Mouse (Mus musculus) telencephalon, adult 2 months (tissue): ENCODE data around the gene Tcf3.
A peak's percentile ranks its signal among the peaks of the same experiment; 100 is the strongest.

Source experiments
- DNase-seq: peaks from one replicate; pipeline ENCODE4 v3.0.0-alpha.2; 2011; ENCODE audit warnings: low read depth, low spot score

The Tcf3 gene

DNA sequence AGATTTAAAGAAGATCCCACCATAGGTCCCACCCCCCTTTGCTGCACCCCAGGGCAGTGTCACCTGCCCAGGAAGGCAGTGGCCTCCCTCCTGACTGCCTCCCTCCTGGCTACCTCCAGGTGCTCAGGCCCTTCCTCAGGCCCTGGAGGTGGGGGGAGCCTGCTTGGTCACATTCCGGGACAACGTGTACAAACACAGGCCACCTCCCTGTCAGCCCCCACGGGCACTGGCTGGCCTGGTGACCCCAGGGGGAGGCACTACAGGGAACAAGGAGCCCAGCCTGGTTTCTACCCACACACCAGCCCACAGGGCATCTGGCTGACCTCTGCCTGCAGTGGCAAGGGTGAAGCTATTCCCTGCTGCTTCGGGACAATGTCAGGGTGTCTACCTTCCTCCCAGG lies 4.5 kb upstream of the Tcf3 start:
- DNase-seq = no peak

DNA sequence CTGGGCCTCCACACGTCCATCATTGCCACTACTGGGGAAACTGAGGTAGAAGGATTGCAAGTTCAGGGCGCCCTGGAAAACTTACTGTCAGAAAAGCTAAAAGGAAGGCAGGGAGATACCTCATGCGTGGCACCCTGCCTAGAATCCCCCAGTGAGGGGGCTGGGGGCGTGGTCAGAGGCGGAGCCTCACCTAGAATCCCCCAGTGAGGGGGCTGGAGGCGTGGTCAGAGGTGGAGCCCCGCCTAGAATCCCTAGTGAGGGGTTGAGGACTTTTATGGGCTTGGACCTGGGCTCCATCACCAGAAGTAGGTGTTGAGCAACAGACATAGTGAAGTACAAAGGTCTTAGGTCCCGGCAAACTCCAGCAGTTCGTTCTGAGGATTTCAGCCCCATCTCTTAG lies 2.8 kb upstream of the Tcf3 start:
- no peak for DNase-seq

DNA sequence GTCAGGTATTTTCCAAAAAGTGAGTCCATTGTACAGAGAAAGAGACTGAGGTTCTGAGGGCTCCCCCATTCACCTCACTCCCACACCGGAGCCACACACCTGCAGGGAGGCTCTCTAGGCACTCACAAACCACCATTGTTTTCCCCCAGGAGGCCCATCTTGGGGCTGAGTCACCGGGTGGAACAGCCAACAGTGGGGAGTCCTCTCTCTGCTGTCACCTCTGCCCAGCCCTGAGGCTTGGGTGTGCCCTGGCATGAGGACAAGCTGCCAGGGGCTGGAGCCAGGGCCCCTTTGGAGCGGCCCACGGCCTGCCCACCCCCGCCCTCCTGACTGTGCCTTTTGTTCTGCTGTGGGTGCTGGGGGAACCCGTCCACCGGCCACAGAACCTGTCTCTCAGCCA lies 2.3 kb upstream of the Tcf3 start:
- no peak for DNase-seq

DNA sequence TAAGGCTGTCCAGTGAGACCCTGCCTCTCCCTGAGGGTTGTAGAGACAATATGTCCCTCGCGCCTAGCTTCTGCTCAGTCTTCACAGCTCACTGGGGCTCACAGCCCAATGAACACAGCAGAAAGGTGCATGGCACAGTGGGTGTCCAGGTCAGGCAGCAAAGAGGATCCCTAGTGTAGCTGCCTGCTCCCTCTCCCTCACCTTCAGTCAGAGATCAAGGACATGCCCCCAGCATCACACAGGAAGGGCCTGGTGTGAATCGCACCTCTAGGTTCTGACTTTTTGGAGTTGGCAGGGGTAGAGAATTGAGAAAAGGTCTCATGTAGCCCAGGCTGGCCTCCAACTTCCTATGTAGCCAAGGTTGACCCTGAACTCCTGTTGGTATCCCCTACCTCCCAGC lies 1.4 kb upstream of the Tcf3 start:
- DNase-seq = no peak

DNA sequence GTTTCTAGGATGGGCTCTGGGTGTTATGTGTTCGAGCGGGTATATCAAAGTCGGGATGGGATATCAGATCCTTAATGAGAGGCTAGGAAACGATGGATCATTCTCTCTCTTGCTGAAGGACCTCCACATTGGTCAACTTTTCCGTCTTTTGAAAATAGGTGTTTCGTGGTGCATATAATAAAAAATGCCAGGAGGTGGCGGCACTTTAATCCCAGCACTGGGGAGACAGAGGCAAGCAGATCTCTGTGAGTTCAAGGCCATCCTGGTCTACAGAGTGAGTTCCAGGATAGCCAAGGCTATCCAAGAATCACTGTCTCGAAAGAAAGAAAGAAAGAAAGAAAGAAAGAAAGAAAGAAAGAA lies 766 bp upstream of the Tcf3 start:
- no peak for DNase-seq

DNA sequence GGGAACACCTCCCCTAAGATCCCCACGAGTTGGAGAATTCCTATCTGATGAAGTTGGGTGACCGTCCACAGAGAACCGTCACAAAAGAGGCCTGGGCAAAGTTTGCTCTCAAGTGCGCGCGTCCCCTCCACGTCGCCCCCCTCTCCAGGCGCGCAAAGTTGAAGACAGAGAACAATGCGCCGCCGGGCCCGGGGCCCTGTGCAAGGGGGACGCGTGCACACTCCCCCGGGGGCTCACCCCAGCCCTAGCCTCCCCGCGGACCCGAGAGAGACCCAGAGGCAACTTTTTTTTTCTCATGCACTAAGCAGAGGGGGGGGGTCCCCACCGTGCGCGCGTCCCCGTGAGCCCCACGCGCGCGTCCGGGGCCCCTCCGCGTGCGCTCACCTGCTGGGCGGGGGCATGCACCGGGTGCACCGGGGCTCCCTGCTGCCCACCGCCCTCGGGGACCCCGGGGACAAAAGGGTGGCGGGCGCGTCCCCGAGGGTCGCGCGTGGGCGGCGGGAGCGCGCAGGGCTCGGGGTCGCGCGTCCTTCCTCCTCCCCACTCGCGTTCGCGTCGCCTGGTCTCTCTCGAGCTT lies 423 bp downstream of the Tcf3 start:
- DNase-seq = no peak

DNA sequence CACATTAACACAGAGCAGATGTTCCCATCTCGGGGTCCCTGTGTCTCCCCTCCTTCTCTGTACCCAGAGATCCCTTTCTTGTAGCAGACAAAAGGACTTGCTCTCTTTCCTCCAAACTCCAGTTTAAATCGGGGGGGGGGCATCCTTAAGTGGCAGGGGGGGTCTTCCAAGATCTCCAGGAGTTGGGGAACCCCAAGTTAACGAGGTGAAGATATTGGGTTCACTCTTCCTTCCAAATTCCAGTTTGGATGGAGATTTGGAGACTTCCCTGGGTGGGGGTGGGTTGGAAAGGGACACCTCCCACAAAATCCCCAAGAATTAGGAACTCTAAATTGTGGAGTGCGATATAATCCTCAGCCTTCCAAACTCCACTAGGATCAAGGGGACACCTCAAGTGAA lies 1.1 kb downstream of the Tcf3 start:
- DNase-seq = no peak

DNA sequence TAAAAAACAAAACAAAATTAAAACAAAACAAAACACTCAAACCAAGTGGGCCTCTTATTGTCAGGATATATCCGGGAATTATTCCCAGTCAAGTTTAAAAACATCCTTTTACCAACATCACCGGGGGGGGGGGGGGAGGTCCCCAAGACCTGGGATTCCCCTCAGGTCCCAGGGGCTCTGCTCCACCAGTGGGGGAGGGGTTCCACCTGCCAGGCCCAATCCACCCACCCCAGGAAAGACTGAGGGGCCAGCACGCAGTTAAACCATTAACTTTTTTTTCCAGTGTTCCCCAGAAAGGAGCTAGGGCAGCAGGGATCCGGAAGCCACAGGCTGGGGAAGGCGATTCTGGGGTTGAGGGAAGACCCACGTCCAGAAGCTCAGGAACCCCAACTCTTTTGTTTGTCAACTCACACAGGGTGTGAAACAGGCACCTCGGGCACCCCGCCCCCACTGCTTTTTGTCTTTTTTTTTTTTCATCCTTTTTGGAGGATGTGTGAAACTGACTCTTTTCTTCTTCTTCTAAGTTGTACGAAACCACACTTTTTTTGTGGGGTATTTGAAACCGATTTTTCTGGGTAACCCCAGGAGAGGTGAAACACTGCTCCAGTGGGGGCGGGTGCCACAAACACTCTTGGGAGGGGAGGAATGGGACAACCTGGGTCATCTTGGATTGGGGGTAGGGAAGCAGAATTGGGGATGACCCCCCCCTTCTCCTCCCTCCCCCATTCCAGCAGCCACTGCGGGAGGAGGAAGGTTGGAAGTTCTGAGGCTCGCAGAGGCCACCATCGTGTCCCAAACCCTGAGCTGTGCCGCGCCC lies 1.7 kb downstream of the Tcf3 start:
- DNase-seq = no peak

DNA sequence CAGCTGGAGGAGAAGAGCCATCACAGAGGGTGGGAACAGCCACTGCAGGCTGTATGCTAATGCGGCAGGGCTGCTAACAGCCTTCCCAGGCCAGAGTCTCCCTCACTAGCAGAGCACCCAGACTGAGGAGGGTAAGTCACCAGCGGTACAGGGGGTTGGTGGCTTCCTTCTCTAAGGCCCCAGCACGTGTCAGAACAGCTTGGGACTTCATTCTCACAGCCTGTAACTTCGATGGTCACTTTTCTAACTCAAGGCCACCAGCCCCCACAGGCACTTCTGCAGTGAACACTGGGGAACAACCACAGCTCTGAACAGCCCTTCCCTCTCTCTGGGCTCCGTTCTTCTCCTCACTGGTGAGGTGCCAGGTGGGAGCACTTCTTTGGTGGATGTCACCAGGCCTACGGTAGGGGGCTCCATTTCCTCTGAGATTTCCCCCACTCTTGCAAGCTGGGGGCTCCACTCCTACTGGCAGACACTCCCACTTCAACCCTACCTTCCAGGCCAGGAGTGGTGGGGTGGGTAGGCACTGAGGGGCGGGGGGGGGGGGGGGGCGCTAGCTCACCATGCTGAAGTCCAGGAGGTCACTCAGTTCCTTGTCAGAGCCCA lies 3.0 kb downstream of the Tcf3 start:
- DNase-seq = no peak

DNA sequence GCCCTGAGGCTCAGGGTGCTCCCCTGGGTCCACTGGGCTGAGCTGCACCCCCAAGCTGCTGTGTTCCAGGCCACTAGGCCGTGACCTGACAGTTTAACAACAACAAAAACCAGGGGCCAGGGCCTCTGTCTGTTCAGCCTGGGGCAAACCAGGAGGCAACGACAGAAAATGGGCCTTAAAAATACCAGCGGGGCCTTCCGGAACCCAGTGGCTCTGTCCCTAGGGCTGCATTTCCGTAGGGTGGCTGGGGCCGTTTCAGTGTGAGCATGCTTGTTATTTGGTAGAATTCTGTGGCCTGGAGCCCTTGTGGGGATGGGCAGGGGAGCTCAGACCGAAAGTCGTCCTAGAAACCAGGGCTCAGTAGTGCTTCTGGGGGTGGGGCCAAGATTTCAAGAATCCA lies 3.6 kb downstream of the Tcf3 start:
- DNase-seq = no peak

DNA sequence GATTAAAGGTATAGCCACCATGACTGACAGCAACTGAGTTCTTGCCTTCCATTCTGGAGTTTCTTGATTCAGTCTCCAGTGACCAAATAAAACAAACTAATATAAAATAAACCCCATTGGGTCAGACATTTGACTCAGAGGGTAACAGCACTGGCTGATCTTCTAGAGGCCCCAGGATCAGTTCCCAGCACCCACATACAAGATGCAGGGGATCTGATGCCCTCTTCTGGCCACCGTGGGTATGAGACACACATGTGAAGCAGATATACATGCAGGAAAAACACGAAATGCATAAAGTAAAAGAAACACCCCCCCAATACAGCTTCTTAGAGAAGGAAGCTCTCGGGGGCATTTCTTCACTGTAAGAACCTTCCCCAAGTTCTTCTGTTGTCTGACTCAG lies 8.4 kb downstream of the Tcf3 start:
- no peak for DNase-seq

DNA sequence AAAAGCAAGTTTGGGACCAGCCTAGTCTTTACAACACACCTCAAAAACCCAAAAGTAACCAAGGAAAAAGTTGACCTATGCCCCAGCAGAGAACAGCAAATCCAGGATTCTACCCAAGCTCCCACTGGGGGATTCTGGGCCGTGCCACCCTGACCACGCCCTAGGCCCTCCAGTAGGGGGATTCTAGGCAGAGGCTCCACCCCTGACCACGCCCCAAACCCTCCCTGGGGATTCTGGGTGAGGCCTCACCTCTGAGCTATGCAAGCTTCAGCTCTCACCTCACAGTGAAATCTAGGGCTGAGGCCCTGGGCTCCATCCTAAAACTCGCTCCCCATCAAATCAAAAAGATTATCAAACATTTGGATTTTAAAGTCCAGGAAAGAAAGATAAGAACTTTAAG lies 9.9 kb downstream of the Tcf3 start:
- no peak for DNase-seq

DNA sequence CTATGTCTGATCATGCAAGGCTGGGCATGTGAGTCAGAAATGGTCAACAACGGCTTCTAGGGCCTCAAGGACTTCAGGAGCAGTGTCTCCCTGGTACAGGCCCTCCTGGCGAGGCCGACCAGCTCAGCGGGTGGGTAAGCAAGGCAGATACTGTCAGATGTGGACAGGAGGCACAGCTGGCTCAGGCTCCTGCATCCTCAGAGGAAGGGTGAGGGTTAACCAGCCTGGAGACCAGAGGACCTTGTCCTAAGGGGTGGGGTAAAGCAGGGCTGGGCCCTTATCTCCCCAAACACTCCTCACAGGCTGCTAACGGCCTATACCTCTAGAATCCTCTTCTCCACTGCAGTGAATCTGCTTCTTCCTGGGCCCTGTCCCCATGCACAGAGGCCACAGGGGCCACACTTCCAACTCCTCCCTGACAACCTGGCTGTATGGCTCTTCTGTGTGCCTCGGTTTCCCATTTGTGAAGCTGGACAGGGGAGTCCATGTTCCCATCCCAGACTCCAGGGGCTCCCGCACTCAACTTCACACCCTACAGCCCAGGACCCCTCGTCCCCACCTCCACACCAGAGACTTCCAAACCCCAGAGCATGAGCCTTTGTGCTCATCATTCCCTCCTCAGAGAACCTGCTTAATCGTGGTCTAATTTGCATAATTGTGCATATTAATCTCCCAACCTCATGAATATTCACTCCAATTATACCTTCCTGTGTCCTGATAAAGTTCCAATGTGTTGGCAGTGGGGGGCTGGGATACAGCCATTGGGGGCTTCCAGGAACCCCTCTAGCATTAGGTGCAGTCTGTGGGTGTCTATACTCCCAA lies 11.6 kb downstream of the Tcf3 start:
- no peak for DNase-seq

DNA sequence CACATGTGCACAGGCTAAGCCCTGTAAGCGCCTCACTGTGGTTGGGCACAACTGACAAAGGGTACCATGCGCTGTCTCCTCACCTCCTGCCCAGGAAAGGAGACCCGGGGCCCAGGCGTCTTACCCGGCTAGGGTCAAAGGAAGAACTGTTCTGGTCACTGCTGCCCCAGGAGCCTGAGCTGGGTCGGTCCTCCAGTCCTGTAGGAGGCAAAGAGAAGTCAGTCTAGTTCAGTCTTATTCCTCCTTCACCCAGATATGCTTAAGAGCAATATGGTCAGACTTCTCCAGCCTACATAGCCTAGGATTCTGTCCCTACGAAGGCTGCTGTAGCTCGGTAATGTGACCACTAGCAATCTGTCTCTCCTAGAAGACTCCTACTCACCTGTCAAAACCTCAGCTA lies 12.2 kb downstream of the Tcf3 start:
- no peak for DNase-seq

DNA sequence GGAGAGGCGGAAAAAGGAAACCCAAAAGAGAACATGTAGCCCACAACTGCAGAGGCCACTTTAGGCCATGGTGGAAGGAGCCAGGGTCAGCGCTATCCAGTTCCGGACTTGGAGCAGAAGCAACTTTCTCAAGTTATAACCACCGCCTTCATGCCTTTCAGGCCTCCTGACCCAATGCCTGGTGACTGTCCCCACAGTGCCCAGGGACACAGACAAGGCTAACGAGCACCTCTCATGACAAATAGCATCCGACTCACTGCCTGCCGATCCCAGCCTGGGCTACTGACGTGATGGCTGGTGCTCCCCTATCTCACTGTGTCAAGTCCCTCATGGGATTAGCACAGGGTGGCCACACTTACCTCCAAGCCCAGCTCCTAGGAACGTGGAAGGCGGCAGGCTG lies 12.7 kb downstream of the Tcf3 start:
- no peak for DNase-seq

DNA sequence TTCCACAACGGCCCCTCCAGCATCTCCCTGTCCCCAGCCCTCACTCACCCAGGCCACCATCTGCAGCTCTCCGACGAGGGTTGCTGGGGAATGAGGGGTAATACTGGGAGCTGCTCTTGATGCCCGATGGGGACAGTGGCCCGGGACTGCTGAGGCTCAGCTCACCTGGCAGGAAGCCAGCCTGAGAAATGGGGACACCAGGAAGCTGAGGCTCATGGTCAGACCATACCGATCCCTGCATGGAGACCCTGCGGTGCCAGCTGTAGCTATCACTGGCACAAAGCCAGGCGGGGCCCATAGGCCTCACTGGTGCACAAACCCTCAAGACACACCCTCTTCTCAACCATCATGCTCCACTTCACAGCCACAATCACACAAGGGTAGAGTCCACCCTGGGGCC lies 14.0 kb downstream of the Tcf3 start:
- DNase-seq = no peak

DNA sequence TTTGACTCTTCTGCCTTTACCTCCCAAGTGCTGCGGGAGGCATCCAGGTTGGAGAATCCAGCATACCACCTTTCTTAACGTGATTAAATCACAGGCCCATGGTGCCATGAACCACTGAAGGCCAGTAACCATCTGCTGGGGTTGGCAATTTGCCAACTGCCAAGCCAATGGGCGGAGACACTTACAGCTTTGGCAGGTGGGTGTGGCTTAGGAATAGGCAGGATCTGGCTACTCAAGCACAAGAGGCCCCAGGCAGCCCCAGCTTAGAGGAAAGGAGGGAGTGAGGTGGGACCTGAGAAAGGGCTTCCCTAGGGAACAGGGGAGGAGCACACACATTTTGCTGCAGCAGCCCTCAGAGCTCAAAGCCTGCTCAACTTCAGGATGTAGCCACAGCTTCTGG lies 15.1 kb downstream of the Tcf3 start:
- DNase-seq = no peak

DNA sequence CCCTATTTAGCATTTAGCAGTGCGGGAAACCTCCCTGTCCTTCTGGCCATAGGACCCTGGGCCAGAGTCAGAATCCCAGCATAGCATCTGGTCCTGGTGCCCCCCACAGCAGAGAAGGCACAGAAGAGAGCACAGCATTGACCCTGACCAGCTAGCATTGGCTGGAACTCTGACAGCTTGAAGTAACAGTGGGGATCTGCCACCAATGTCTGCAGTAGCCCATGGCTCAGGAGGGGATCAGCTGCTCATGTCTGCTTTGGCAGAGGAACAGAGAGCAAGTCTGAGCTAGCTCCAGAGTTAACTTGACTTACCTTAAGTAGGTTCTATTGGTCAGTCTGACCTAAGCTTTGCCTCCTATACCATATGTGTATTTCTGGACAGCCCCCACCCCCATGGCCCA lies 15.6 kb downstream of the Tcf3 start:
- no peak for DNase-seq

DNA sequence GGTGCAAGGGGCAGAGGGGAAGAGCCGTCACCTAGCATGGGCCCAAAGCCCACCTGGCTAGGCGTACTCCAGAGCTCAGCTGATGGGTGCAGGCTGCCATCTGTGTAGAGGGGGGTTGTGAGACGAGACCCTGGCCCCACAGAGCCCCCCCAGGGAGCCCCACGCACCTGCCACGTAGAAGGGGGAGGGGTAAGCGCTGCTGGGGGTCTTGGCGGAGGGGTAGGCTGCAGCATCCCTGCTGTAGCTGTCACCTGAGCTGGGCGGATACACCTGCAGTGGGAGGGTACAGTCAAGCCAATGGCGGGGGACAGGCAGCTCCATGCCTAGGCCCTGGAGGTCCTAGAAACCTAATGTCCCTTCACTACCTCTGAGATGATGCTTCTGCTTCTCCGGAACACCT lies 16.1 kb downstream of the Tcf3 start:
- DNase-seq = no peak

DNA sequence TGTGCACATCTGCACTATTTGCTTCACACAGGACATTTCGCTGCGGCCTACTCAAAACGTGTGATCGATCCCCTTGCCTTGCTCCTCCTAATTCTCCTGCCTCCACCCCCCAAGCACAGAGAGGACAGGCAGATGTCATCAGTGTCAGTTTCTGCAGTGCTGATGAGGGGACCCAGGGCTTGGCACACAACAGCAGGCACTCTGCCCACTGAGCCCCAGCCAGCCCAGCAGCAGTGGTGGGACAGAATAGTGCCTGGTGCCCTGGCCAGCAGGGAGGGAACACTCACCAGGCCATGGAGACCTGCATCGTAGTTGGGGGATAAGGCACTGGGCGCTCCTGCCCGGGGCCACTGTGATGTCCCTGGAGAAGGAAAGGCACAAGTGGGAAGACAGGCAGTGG lies 17.9 kb downstream of the Tcf3 start:
- no peak for DNase-seq

DNA sequence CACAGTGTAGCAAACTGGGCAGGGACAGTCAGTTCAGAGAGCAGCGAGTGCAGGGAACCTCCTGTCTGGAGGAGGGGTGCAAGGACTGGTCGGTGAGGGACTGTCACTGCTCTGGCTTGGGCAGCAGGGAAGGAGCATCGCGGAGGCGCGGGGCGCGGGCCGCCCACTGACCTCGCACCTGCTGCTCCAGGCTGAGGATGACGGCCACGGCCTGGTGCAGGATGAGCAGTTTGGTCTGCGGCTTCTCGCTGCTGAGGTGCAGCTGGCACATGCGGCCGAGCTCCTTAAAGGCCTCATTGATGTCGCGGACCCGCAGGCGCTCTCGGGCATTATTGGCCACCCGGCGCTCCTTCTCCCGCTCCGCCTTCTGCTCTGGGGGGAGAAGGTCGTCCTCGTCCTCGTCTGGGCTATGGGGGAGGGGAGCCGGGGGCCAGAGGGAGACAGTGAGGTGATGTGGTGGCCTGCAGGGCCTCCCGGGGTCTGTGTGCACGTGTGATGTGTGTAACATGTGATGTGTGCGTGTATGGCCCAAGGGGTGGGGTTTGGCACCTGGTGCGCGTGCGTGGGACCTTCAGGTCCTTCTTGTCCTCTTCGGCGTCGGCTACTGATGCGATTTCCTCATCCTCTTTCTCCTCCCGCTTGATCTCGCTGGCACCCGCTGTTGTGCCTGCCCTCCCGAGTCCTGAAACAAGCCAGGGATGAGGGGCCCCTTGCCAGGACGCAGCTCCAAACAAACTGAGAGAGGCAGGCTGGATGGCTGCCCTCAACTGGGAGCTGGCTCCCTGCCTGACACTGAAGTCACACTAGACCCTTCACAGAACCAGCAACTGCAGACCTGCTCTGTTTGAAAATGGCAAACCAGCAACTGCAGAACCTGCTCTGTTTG lies 20.5 kb downstream of the Tcf3 start:
- peak; percentile 24 for DNase-seq

DNA sequence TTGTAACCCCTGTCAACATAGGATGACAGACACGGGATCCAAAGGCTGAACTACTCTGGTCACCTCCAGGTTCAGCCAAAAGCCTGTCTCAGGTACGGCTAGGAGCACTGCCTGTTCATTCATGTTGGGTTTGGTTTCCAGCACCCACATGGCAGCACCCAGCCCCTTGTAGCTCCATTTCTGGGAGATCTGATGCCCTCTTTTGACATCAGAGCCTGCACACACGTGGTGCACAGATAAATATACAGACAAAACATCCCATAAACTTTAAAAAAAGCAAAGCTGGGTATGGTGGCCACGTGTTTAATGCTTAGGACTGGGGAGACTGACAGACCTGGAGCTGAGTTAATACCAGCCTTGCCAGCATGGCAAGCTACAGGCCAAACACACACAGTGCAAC lies 25.5 kb downstream of the Tcf3 start:
- no peak for DNase-seq
